Mouse (Mus musculus) lung, adult 2 months (tissue): Measurements from ENCODE around the gene Arhgap15.

Source experiments
- CTCF ChIP-seq: fragments of 200-500 bp; IDR thresholded peaks from 2 replicates; pipeline ENCODE4 v1.5.1; 2011; ENCODE audit warnings: mild to moderate bottlenecking, low read length, control low read depth; ENCODE audit not compliant: insufficient read depth
- POLR2A ChIP-seq: fragments of 200-500 bp; IDR thresholded peaks from 2 replicates; pipeline ENCODE4 v1.6.1; 2011; ENCODE audit warnings: low read depth, mild to moderate bottlenecking, control low read depth, low read length, borderline replicate concordance; ENCODE audit errors: extremely low read depth

DNA sequence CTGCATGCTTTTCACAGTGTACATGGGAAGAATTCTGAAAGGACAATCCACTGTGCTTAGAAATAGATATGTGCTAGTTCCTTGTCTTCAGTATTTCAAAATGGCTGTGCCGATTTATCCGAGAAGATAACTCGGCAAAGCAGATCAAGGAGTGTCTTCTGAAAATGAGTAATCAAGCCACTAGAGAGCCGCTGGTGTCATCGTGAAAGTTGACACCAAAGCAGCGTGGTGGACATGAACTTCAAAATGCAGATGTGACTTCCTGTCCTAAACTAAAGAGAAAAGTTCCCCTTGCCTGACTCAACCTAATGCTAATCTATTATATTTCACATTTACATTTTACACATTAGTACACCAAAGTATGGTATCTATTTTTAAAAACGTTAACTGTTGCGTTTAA, 596.2 kb downstream of the Arhgap15 start:
- TF ChIP-seq CTCF: no peak
- TF ChIP-seq POLR2A: no peak
